Mouse (Mus musculus) urinary bladder, postnatal 14 days (tissue): ENCODE results near the gene Spata18.
A peak's percentile ranks its signal among the peaks of the same experiment; 100 is the strongest.

Experiments used
- DNase-seq: peaks from one replicate; pipeline ENCODE4 v3.0.0; 2021; ENCODE audit warnings: low spot score

The Spata18 gene

GRCm38 (mm10) chr5:73651061-73651854, at the start of gene Spata18:
Gene Spata18, plus strand, starts transcription at chr5:73651379.
- DNase-seq = no peak

GRCm38 (mm10) chr5:73602865-73603264, 48.3 kb upstream of the Spata18 start:
- DNase-seq = no peak

- no peak for DNase-seq
These were observed 46.6 kb upstream of the Spata18 start for GRCm38 (mm10) chr5:73604542-73604941.

- no peak for DNase-seq
These were observed 46.2 kb upstream of the Spata18 start for GRCm38 (mm10) chr5:73604964-73605363.

DNA sequence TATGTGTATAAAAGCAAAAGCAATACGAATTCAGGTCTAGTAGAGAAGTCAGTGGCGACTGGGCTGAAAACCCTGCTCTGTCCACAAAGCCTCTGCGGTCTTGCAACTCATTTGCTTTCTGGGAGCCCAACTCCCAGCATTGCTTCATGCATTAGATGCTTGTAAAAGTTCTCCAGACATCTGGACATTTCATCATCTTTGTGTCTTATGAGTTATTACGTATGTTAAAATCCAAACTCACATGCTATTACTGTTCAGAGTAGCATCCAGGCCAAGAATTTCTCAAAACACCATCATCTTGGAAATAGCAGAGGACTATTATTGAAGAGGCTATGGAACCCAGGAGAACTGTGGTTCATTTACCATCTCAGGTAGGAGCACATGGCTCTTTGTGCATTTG, 40.1 kb upstream of the Spata18 start:
- no peak for DNase-seq

DNA sequence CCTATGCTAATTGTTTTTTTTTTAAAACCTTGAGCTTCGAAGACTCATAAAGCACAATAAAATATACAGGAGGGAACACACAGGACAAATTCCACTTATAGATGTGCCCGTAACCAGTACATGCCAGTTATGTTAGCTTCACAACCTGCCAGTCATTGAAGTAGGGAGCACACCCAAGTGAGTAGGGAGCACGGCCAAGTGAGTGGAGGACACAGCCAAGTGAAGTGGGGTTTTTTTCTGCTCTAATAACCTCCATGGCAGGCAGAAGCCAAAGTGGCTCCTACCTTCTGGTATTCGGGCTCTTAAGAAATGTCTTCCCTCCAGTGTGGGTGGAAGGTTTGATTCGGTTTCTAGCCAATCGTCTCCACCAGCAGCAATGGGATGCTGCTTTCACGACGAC, 37.9 kb upstream of the Spata18 start:
- no peak for DNase-seq

DNA sequence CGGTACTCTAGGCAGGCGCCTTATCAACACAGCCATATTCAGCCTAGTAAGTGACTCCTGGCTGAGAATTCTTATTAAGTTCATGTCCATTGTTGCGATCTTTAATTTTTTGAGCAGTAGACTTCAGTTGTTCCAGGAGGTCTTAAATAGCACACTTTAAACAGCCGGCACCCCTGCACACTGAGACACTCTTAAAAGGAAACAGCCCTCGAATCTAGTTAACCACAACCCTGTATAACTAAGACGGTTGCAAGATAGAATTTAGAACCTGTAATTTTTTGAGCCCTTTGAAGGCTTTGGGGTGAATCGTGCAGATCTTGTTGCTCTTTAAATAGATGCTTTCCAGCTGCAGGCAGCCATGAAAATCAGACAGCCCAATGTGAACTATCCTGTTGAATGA, 36.0 kb upstream of the Spata18 start:
- DNase-seq = no peak

DNA sequence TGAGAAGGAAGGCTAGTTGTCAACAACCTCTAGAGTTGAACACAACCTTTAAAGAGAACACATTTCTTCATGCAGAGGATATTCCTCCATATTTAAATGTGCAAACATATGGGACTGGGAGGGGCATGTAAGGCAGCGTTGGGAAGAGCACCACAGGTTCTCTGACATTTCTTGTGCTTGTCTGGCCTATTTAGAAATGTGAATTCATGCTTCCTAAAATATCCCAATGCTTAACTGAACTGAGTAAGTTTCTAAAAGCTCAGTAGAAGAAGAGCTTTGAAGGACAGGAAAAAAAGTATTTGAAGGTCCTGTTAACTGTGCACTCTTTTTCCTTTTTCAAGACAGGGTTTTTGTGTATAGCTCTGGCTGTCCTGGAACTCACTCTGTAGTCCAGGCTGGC, 32.2 kb upstream of the Spata18 start:
- no peak for DNase-seq

DNA sequence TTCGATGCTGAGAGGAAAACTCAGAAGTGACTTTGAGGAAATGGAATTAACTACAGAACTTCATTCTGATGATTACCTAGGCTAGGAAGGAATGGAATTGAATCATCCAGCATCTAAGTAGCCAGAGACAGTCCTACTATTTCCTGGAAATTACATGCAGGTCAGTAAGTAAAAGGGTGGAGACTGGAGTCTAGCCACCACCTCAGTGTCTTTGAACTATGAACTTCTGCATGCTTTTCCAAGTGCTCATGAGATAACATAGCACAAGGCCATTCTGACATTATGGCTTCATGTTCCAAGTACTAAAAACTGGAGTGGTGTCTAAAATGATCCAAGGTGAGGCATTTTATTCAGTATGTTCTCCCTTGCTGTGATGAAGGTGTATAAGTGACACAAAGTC, 25.7 kb upstream of the Spata18 start:
- DNase-seq = no peak

DNA sequence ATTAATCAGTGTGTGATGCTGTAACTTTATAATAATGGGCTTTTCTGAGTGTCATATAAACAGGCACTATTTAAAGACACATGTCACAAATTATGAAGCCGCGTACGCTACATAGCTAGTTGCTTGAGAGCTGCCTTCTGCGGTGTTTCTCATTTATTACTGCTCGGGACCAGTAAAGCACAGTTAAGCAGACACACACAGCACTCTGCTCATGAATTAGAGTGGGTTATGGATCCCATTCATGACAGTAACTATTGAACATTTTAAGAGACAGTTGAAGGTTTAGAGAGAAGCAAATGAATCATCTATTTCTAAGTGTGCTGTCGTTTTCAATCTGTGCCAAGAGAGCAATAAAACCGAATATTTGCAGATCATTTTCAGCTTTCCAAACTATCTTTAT, 24.3 kb upstream of the Spata18 start:
- no peak for DNase-seq

DNA sequence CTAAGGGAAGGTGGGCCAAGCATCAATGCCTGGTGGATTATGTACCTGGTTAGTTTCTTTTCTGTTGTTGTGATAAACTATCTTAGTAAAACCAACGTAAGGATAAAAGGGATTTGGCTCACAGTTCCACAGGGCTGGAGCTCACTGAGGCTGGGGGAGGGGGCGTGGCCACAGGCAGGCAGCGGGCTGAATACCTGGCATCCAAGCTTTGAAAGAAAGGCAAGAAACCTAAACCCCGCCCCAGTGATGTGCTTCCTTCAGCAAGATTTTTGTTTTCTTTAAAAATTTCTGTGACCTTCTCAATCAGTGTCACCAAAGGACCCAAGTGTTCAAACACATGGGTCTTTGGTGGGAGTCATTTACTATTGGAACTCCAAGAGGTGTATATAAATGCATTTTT, 23.6 kb upstream of the Spata18 start:
- no peak for DNase-seq

DNA sequence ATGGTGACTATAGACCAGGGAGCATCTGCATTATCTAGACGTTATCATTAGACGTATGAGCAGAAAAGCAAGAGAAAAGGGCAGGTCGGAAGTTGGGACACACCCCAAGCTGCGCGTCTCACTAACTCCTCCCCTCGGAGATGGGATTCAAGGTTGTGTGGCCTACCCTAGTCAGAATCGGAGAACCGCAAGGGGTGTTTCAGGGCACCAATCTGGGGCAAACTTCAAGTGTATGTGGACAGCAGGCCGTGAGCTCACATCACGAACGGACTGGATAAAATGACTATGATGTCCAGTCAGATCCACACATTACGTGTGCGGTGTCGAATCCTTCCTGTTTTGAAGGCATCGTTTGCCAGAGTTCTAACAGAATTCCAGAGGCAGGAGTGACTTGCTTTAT, 23.2 kb upstream of the Spata18 start:
- DNase-seq = no peak

DNA sequence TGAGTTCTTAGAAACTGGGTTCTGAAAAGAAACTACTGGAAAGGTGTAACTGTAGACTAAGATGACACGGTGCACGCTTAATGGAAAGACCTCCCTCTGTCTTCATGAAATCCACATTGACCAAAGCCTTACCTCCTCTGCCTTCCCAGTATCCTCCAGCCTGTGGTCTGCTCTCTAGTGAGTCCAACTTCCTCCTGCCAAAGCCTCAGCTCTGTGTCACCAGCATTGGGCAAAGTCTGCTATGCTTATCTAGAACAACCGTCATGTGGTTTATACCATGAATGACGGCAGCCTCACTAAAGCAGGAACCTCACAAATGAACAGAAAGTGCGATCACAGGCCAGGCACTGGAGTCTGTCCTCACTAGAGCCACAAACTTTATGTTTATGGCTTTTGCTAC, 21.0 kb upstream of the Spata18 start:
- DNase-seq = no peak

DNA sequence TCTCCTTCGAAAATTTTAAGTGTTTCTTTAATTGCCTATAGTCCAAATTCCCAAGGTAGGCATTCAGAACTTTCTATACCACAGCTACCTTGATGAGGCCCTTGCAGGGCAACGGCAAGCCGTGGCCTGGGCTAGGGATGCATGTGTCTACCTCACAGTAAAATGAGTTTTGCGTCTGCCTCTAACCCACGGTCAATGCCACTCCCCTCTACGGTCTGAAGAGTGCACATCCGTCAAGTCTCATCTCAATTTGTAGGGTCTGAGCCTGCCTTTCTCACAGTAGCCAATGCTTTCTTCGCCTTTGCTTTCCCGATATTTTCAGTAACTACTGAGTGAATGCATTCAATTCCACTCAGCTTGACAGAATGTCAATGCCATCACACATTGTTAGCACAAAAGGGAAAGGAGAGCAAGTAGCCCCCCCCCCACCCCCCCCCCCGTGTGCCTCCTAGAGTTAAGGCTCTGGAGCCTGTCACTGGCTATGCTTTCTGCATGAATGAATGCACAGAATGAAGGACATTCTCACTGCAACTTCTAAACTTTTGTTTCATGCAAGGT, 20.1 kb upstream of the Spata18 start:
- no peak for DNase-seq

- no peak for DNase-seq
These were observed 18.9 kb upstream of the Spata18 start, which contains the start of gene Lrrc66 for GRCm38 (mm10) chr5:73632291-73632690. Gene Lrrc66, minus strand, starts transcription at chr5:73632526.

DNA sequence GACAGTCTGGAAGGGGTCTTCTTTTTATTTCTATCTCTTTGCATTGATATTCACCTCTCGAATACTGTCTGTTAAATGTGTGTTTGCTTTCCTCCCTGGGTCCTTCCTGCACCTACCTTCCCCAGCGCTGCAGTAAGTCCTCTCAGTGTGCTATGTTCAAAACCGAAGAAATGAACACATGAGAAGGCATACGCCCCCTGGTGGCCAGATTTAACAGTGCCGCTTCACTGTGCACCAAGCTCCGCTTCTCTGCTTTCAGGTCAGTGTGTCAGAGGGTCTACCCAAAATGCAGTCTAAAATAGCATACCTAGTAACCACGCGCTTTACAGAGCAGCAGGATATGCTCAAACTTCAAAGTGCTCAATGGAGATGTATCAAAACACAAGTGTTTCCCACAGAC, 18.0 kb upstream of the Spata18 start:
- DNase-seq = peak; percentile 64

GRCm38 (mm10) chr5:73637337-73638107, 13.7 kb upstream of the Spata18 start:
- DNase-seq = no peak

- no peak for DNase-seq
These were observed 10.1 kb upstream of the Spata18 start for GRCm38 (mm10) chr5:73641058-73641457.

DNA sequence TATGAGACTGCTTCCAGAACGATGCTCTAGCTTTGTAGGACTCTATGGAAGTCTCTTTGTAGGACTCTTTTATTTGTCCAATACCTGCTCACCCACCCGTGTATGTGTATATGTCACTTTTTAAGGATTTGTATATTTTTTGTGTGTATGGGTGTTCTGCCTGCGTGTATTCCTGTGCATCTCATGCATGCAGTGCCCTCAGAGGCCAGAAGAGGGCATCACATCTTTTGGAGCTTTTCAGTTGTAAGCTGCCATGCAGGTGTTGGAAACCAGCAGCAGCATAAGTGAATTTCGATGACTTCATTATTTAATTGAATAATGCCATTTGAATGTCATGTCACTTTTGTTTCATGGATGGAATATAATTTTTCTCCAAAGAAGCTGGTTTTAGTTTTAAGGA, 9.1 kb upstream of the Spata18 start:
- DNase-seq = no peak

GRCm38 (mm10) chr5:73647261-73647900, 3.8 kb upstream of the Spata18 start, which contains the start of gene Sgcb:
Gene Sgcb, minus strand, starts transcription at chr5:73647790.
- peak; percentile 76 for DNase-seq

DNA sequence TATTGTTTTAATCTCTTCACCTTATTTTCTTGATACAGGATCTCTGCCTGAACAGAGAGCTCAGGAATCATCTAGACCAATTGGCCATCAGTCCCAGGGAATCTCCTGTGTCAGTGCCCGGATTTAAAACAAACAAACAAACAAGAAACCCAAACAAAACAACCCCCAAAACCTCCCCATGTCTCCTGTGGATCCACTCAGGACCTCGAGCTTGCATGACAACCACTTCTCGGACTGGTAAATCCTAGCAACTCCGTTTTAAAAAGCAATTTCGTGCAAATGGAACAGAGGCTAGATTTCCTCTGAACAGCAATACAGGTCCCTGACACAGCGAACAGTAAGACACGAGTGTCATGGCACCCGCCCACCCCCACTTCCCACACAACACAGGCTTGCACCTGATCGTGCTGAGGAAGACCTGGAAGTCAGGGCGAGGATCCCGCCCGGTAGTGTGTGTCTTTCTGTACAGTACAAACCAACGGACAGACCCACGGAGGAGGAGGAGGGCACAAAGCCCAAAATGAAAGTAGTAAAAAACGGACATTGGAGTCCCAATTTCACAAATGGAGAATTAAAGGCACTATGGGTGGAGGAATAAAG, 714 bp upstream of the Spata18 start:
- no peak for DNase-seq

DNA sequence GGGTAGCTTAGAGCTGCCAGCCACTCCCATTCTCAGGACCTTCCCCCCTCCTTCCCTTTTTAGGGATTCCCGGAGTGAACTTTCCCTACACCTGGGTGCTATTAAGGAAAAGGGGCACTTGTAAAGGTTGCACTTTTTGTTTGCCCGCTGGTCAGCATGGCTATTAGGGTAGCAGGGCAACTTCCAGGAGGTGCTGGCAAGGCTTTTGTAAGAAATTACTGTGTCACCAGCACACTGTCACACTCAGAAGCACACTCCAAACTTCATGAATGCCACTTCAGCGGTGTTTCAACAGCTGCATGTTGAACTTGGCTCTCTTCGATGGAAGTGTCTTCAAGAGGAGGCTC, 649 bp downstream of the Spata18 start:
- no peak for DNase-seq
